Mouse (Mus musculus) heart, adult 2 months (tissue): Measurements from ENCODE around the gene Wdr5.

Experiments
- CTCF ChIP-seq: fragments of 200-600 bp; IDR thresholded peaks from 2 replicates; pipeline ENCODE4 v1.8.1; 2022; ENCODE audit warnings: antibody characterized with exemption, mild to moderate bottlenecking, moderate library complexity
- EP300 ChIP-seq: fragments of 200-500 bp; IDR thresholded peaks from 2 replicates; pipeline ENCODE4 v1.6.1; 2011; ENCODE audit warnings: low read depth, low read length, control low read depth; ENCODE audit not compliant: insufficient read depth
- POLR2A ChIP-seq: fragments of 200-500 bp; IDR thresholded peaks from 2 replicates; pipeline ENCODE4 v1.6.1; 2011; ENCODE audit warnings: mild to moderate bottlenecking, low read depth, low read length, control low read depth; ENCODE audit not compliant: insufficient read depth

DNA sequence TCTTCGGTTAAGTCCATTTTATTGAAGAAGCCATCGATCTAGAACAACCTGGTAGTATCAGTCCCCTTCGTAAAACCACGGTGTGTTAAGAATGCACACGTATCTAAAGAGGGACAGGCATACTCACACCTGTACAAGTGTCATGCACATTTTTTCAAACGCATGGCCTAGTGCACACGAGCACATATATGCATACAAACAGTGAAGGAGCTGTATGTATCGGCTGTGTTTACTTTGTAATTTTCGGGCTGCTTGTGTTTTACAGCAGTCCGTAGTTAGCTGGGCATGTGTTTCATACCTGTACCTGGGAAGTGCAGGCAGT lies 25.5 kb downstream of the Wdr5 start:
- TF ChIP-seq POLR2A (no peak), EP300 (no peak), CTCF (no peak)
